Mouse (Mus musculus): Measurements from ENCODE around the gene Procr.

Gene Procr

DNA sequence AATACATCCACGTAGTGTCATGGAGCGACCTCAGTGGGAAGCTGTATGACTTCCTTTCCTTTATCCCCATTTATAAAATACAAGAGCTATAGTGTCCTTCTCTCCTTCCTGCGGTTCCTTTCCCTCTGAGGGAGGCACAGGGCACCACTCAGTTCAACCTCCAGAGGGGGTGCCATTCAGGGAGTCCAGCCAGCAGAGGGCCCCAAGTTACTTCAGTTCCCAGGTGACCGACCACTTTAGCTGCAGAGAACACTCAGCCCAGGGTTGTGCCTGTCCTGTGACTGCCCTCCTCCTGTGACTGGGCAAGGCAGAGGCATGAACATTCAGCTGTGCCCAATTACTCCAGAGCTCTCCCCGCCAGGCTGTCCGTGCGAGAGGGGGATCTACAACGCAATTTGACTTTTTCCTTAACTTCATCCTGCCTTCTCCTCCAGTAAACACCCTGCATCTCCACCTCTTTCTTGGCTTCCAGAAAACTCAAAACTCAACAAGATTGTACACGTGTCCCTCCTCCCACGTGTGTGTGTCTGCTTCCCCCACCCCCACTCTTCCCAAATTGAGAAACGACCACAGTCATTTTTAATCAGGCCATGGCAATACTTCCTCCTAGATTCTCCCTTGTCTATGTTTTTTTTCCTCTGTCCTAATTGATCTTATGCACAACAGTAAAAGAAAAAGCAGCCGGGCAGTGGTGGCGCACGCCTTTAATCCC is 6.1 kb downstream of the Procr start:
- no peak for DNase-seq

DNA sequence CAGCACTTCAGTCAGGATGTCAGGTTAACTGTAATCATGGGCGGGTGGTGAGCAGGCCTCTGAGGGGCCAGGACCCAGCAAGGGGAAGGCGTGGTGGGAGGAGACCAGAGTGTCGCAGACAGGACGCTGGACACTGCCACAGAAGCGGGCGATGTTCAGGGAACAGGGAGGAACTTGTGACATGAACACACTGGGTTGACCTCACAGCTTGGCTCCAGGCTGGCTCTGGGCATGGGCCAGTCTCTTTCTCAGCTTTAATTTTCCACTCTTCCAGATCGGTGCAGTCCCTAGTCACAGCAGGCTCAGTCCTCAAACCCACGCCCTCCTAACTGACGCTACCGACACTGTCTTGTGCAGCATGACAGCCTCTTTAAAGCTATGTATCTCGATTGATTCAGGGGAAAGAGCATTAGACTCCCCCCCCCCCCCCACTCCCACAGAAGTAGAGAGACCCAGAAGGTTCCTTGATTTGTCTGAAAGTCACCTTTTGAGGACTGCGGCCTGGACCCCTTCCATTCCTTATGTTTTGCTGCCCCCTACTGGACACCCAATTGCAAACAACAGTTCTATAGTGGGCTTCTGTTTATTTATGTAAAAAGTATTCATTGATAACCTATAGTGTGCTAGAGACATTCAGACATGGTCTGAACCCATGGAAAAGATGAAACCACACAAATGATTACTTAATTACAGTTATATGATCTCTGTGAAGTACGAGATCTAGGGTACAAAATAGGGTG is 13.9 kb downstream of the Procr start:
- DNase-seq, result peak; percentile 82

DNA sequence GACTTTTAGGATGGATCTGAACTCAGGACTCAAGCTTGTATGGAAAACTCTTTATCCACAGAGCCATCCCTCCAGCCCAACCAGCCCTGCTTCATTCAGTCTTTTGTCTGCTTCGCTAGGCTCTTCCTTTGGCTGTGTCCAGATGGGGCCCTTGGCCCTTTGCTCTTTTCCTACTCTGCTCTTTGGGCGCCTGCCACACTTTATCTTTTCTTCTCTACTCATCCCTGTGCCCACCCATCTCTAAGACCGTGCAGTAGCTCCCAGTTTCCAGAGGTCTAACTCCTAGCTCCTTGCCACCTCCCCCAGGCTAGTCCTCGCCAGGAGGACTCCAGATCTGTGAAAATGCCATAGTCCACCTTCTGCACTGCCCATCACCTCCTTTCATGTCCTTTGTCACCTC is 22.7 kb downstream of the Procr start:
- no peak for DNase-seq

DNA sequence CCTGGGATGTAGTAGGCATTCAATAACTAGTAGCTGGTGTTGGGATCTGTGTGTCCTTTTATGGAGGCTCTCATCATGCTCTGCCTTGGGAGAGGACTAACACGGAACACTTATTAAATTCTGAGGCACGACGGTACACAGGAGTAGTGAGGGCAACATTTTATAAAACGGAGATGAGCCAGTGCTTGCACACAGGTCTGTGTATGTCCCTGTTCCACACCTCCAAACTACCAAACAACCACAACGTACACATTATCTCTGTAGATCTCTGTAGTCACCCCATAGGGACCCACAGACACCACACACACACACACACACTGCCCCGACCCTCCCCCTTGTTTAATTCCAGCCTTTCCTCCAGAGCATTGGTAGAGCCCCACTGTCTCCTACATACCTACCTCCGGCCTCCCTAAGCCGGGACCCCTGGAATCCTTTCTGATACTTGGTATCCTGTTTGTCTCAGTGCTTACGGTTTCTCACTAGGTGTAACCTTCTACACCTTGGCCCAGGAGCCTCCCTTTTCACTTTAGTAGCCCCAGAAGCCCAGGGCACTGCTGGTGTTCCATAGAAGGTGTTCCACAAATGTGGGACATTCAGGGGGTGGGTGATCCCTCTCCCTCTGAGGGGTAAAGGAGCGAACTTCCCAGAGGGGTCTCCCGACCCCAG is 23.5 kb downstream of the Procr start:
- no peak for DNase-seq

DNA sequence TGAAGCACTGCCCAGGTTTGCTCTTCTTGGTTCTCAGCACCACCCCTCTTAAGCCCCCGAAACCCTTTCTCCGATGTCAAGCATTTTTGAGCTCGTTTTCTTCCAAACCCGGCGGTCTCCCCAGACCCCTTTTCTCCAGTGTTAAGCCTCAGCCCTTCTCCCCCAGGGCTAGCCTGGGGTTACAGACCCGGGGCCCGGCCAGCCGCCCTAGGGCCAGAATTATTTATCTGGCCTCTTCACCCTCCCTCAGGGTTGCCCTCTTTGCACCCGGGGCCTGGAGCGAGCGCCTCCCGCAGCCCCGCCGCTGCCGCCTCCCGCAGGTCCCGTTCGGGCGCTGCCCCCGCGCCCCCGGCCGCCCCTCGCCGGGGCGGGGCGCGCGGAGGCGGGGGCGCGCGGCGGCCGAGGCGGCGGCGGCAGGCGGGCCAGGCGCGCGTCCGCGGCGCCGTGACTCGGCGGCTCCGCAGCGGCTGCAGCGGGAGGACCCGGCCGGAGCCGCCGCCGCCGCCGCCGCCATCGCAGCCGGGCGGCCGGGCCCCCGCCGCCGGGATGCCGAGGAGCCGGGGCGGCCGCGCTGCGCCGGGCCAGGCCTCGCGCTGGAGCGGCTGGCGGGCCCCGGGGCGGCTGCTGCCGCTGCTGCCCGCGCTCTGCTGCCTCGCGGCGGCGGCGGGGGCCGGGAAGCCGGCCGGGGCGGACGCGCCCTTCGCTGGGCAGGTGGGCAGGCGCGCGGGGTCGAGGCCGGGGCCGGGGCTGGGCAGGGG is 24.2 kb downstream of the Procr start, which contains the start of gene Mmp24:
Gene Mmp24, plus strand, starts transcription at position 416 of the 758 bp plus-strand sequence.
- DNase-seq, result no peak

DNA sequence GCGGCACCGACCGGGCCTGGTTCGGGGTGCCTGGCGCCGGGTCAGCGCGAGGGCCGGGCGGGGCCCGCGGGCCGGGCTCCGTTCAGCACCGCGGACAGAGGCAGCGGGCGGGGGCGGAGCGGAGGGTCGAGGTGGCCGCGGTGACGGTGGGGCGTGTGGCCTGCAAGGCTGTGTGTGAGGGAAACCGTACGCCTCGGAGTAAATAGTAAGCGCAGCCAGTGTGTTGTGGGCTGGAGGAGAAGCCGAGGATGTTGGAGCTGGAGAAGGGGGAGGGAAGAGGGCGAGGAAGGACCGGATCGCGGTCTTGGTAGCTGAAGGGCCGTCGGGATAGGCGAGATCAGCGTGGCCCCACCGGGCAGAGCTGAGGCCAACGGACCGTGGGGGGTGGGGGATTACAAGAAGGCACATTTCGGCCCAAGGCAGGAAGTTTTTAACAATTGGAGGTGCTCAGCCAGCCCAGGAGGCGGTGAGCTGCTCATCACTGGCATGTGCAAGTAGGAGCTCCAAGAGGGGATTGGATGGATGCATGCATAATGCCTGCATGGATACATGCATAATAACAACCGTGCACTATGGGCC is 24.9 kb downstream of the Procr start:
- peak; percentile 43 for DNase-seq

DNA sequence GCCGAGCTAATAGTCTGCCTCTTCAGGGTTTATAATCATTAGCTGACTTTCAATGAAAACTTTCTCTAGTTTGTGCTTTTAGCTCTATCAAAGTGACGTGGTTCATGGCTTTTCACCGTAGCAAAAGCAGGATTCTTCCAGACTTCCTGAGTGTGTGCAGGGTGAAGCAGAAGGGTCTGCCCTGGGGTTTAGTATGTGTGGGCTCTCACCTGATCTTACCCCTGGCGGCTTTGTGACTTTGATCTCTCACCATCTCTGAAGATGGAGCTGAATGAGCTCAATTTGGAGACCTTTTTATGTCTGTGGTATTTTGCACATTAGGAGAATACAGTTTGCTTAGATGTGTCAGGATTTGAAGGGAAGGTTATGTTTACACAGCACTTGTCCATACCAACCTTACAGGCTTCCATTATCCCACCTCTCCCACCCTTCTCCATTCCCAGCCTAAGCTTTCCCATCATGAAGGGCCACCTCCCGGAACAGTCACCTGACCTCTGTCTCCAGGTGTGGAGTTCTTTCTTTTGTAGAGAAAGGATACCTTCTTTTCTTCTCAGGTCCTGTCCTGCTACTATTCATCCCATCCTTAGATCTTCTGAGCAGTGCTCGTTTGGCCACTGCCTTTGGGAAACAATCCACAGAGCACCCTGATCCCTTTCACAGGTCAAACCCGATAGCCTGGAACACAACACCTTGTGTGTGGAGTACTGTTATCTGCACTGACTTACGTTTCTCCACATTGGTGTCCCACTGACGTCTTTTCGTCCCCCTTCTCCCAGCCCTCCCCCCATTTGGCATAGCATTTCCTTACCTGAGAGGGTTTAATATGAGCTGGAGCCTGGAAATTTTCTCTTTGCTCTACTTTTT is 26.1 kb downstream of the Procr start:
- no peak for DNase-seq

DNA sequence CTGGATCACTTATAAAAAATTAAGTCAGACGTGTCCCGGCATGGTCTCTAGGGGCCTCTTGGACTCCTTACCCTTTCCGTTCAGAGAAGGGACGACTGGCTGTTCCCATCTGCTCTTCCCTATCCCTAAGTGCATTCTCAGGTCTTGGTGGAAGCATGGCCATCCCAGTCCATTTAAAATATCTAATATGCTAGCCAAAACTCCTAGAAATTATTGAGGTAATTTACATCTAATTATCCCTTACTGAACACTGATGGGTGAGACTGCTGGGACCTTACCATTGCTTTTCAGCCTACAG is 26.7 kb downstream of the Procr start:
- DNase-seq, result no peak

DNA sequence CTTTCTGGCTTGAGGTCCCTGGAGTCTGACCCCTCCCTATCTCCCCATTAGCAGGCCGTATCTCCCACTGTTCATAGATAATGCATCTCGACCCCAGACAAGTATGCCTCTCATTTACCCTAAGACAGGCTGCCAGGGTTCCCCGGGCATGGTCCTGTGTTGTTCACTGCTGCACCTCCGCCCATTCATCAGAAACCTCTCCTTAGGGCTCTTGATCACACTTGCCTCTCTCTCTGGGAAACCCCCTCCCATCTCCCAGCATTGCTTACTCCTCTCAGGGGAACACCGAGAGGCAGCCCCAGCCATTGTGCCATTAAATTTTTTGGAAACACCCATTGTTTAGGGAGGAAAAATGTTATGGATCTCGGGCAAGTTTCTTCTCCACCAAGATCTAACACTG is 27.1 kb downstream of the Procr start:
- no peak for DNase-seq

DNA sequence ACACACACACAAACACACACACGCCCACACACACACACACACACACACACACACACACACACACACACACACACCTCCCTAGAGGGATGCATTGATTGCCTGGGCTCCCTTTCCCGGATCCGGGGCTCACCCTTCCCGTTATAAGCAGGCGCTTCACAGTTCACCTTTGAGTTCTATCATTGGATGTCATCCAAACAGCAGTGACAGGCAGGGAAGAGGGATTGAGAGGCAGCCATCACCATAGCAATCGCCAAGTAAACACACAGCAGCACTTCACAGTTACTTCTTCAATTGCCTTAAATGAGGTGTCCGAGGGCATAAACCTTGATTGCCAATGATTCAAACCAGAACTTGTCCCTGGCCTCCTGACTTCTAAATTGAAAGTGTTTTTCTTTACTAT is 28.1 kb downstream of the Procr start:
- DNase-seq, result no peak

DNA sequence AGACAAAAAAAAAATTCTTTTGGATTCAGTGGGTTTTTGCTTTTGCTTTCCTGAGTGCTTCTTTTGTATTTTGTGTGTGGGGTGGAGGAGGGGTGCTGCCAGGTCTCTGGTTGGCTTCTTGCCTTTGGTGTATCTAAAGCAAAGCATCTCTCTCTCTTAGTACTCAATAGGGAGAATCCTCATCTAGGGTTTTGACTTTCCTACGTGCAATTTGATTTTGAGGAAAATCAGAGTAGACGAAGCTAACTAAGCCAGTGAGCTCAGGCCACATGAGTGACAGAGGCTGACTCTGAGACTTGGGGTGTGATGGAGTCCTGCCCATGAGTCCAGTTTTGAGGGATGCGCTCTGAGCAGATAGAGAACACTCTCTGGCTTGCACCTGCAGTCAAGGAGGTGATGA is 28.6 kb downstream of the Procr start:
- no peak for DNase-seq

DNA sequence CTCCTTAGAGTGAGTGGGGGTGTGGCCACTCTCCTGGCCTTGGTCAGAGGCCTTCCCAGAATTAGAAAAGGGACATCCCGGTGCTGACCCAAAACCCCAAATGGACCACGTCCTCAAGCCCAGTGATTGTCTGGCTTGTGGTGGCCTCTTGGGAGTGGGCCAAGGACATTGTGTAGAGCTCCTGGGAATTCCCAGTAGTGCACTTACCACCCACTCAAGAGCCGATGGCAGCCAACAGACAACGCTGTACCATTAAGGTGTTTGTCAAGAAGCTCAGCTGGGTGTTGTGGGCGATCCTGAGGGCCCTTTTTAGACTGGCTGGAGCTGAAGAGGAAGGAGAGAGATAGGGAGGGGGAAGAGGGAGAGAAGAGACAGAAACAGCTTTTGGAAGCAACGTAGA is 33.6 kb downstream of the Procr start:
- no peak for DNase-seq

DNA sequence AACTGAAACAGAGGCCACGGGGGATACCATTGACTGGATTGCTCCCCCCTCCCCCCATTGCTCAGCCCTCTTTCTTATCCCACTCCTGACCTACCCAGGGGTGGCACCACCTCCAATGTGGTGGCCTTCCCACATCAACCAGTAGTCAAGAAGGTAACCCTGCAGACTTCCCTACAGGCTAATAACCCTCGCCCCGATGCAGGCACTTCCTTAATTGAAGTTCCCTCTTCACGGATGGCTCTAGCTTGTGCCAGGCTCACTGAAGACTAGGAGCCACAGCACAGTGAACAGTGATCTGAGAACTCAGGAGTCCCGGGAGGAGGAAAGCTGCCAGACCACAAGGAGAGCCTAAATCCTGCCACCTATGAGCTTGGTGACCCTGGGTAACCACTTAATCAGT is 36.0 kb downstream of the Procr start:
- no peak for DNase-seq

DNA sequence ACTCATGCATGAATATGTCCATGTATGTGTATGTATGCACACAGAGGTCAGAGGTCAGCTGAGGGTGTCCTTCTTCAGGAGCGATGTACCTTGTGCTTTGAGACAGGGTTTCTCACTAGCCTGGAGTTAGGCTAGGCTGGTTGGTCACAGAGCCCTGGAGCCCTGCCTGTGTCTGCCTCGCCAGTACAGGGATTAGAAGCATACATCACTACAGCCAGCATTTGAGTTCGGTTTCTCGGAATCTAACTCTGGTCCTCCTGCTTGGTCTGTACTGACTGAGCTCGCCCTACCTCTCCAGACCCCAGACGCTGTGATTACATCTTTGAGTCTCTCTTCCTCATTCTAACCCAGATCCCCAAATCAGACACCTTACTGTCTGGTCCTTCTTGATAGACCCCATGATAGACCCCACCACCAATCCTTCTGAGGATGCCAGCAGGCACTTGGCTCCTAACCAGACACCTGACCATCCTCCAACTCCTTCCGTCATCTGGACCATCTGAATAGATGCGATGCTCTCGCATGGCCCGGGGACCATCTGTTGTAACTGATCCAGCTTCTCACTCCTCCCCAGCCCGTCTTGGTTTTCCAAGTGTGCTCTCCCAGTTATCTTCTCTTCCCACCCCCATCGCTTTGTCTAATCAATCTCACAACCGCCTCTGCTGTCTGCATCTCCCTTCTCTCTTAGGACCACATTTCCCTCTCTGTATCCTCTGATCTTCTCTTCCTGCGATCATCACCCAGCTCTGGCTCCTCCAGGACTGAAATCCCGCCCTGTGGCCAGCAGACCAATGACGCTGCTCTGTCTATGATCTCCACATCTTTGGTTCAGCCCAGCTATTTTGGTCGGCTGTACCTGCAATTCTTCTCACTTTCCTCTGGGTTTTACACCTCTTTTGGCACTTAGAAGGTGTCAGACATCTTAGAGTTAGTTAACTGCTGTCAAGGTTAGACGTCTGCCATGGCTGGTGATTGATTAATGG is 37.3 kb downstream of the Procr start:
- no peak for DNase-seq

DNA sequence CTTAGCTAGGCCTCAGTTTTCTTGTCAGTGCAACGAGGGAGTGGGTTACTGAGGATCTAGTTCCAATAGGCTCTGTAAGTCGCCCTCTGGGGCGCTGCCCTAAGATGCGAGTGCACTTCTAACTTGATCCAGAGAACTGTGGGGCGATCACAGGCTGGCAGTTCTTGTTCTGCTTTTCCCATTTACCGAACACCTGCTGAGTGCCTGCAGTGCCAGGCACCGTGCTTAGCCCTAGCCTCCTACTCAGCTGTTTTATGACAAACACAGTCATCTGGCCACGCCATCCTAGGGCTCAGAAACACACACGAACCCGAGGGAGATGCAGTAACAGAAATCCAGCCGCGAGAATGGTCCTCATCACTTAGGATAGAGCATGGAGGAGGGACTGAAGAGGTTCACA is 42.0 kb downstream of the Procr start:
- DNase-seq, result no peak

DNA sequence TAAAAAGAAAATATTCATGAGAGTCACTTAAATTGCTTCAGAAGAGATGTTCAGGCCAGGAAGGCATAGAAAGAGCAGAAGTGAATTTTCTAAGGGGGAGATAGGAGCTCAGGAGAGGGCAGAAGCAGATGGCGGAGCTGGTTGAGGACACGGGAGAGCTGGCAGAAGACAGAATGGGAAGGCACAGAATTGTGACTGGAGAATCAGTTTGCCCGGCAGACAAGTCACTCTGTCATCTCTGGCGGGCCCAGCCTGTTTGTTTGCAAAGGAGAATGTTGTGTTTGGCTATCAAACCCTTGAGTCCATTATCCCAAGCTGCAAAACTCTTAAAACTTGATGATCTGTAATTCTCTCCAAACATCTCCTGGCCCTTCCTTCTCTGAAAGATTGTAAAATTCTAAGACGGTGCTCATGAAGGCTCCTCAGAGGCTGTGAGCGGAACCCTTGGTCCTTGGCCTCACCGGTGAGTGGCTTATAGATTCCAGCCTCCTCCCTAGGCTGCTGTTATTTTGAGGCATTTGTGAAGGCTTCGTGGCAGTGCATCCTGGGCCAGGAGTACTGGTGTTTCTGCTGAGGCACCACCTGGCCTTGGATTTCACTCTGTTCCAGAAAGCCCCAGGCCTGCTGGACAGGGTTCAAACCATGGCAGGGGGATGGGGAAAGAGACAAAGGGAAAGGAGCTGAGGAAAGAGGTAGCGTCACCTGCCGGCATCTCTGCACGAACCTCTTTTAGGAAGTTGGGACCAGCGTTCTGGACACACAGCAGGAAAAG is 43.9 kb downstream of the Procr start:
- DNase-seq, result no peak

DNA sequence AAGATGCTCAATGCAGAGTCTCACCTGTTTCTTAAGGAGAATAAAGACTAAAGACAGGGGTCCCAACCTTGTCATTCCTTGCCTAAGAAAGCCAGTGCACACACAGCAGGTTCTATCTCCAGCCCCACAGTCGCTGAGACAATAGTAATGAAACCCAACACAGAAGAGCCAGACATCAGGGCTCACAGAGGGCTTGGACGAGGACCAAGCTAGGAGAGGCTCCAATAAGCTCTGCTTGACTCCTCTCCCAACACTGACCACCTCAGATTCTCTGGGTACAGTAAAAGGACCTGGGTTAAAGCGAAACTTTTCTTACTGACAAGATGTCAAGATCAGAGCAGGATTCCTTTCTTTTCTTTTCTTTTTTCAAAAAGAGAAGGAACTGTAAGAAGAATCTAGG is 47.7 kb downstream of the Procr start:
- DNase-seq, result no peak

DNA sequence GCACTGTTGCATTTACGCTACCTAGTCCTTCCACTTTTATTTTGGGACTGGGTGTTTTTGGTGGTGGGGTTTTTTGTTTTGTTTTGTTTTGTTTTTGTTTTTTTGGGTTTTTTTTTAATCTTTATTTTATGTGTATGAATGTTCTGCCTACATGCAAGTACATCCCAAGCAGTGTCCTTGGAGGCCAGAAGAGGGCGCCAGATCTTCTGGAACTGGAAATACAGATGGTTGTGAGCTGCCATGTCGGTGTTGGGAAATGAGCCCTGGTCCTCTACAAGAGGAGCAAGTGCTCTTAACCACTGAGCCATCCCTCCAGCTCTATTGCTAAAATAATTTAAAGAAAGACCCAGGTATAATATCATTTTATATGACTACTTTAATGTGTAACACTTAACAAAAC is 51.8 kb downstream of the Procr start:
- no peak for DNase-seq

DNA sequence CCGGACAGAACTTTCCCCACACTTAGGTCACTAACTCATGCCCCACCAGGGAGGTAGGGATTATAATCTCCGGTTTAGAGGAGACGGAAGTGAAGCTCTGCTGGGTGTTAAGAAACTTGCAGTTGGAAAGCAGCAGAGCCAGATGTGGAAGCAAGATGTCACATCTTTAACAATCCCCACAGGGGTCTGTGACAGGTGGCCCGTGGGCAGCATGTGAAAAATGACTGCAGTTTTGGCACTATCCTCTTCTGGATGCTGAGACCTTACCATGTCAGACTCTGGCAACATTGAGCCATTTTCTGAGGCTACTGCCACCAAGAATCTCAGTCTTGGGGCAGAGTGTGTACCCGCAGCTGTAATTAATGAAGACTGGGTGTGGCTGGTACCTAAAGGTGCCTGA is 53.1 kb downstream of the Procr start:
- DNase-seq, result no peak

Data from lung, postnatal 36 days (tissue).